Mouse (Mus musculus) stomach, postnatal 0 days (tissue): ENCODE measurements around the gene Gfpt1.

Source experiments
- CTCF ChIP-seq: IDR thresholded peaks from 2 replicates; pipeline ENCODE4 v1.5.1; 2016; ENCODE audit warnings: antibody characterized with exemption, low read depth, mild to moderate bottlenecking, moderate library complexity
- EP300 ChIP-seq: optimal IDR thresholded peaks from 2 replicates; pipeline ENCODE3; 2016; ENCODE audit warnings: antibody characterized with exemption

DNA sequence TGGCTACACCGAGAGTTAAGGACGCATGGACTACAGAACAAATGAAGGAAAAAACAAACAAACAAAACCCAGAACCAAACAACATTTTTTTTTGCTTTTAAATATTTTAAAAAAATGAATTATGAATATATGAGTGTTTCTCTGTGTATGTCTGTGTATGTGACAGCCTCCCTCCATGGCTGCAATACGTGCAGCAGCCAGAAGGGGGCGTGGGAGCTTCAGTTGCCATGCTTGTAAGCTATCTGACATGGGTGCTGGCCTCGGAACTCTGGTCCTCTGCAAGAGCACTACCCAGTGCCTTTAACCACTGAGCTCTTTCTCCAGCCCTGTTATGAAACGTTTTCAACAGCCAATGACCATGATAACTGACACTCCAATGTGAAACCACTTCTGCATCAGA lies 78.0 kb downstream of the Gfpt1 start:
- TF ChIP-seq CTCF (peak; percentile 54), EP300 (no peak)
